Mouse (Mus musculus) small intestine, adult 2 months (tissue): ENCODE data around the gene Gpn3. TPM values are rescaled to one million over a fixed set of nuclear protein-coding genes. Genes with fewer than 3 reads are reported as not detected.

ENCODE experiments used
- H3K27ac ChIP-seq: fragments of 200-500 bp; 2 replicates; pipeline ENCODE4 v1.5.1; 2012; ENCODE audit warnings: low read depth, low read length, control low read depth, inconsistent platforms; ENCODE audit not compliant: insufficient read depth
- H3K27me3 ChIP-seq: fragments of 200-500 bp; 2 replicates; pipeline ENCODE4 v1.6.1; 2012; ENCODE audit warnings: mild to moderate bottlenecking, moderate library complexity, low read length, inconsistent platforms; ENCODE audit not compliant: control insufficient read depth, insufficient read depth
- H3K36me3 ChIP-seq: fragments of 200-500 bp; 2 replicates; pipeline ENCODE4 v1.6.1; 2012; ENCODE audit warnings: mild to moderate bottlenecking, low read length, control low read depth, inconsistent platforms; ENCODE audit not compliant: control insufficient read depth, insufficient read depth
- H3K4me1 ChIP-seq: fragments of 200-500 bp; 2 replicates; pipeline ENCODE4 v1.6.1; 2012; ENCODE audit warnings: low read length, inconsistent platforms, mixed read lengths; ENCODE audit not compliant: control insufficient read depth, insufficient read depth, insufficient read length
- H3K4me3 ChIP-seq: fragments of 200-500 bp; 2 replicates; pipeline ENCODE4 v1.5.1; 2012; ENCODE audit warnings: low read depth, mild to moderate bottlenecking, control low read depth, inconsistent platforms, low read length, moderate library complexity
- CTCF ChIP-seq: fragments of 200-500 bp; IDR thresholded peaks from 2 replicates; pipeline ENCODE4 v1.5.1; 2012; ENCODE audit warnings: low read depth, mild to moderate bottlenecking, control low read depth, inconsistent platforms, low read length, moderate library complexity, mixed read lengths; ENCODE audit not compliant: insufficient replicate concordance, insufficient read length; ENCODE audit errors: extremely low read depth
- POLR2A ChIP-seq: fragments of 200-500 bp; IDR thresholded peaks from 2 replicates; pipeline ENCODE4 v1.6.1; 2012; ENCODE audit warnings: low read depth, mild to moderate bottlenecking, control low read depth, inconsistent platforms, low read length, moderate library complexity
- WGBS: fragments of 180-500 bp; shearing (Covaris S2); methylation state at CpG from one replicate; pipeline ENCODE4 v1.1.7; 2018; 5-methylcytosine and 5-hydroxymethylcytosine counted together
- polyA plus RNA-seq: library from polyadenylated mRNA; depleted of rRNA; stranded (reverse); fragments of >200 nt; gene quantifications from 2 replicates; pipeline ENCODE4 v1.2.3, GENCODE M21; 2012; rRNA removed

Gpn3 gene
- polyA plus RNA-seq, 1 experiment, result 32.6 TPM

GRCm38 (mm10) chr5:122421271-122422068 lies 49.8 kb downstream of the Gpn3 start, which contains the start of gene Anapc7:
Gene Anapc7, plus strand, starts transcription at chr5:122421693.
- H3K27ac ChIP-seq, result peak within 1 kb of the TSS; percentile 59
- WGBS, result 4% methylated on average over 17 of the region's 17 CpGs
- H3K4me3 ChIP-seq, result peak within 1 kb of the TSS; percentile 92
- no peaks in the 10 kb centered on the region for H3K36me3 ChIP-seq
- H3K4me1 ChIP-seq, result peaks cover 9% of the 10 kb centered on the region
- no peak for TF ChIP-seq POLR2A
- no peak for TF ChIP-seq CTCF
- no peaks in the 10 kb centered on the region for H3K27me3 ChIP-seq

DNA sequence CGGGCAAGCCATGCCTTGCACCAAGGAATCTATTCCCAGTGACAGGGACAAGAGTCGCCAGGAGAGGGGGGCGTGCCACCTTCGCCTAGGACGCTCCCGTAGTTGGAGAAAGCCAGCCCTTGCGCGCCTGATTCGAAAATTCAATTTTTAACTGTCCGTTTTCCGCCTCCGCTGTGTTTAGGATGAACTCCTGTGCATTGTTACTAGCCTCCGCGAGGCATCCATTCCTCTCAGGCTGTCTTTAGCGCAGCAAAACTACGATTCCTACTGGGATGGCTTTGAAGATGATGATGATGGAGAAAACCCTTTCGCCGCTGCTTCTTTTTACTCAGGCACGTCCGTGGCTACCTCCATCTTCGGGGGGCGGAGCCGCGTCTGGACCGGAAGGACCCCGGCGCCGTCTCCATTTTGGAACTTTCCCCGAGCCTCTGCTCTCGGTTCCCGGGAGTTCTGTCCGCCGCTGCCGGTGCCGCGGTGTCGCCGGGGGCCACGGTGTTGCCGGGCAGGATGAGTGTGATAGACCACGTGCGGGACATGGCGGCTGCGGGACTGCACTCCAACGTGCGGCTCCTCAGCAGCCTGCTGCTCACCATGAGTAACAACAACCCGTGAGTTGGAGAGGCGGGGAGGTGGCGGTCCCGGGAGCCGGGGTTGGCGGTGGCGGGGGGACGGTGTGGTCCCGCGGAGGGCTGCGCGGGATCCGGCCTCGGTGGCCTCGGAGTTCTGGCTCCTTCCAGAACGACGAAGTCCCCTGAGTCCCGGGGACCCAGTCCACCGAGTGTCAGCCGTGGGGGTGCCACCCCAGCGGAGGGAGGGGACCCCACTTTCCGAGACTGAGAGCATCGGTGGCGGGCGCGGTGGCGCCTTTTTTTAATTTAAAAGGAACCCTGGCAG lies 50.6 kb downstream of the Gpn3 start:
- H3K36me3 ChIP-seq, result no peaks in the 10 kb centered on the region
- peaks cover 9% of the 10 kb centered on the region for H3K4me1 ChIP-seq
- H3K4me3 ChIP-seq, result peak overlapping the region; percentile 92
- H3K27me3 ChIP-seq, result no peaks in the 10 kb centered on the region
- no peak for TF ChIP-seq POLR2A
- TF ChIP-seq CTCF, result no peak
- peak overlapping the region; percentile 59 for H3K27ac ChIP-seq
- WGBS, result under 1% methylated on average over 73 of the region's 73 CpGs

DNA sequence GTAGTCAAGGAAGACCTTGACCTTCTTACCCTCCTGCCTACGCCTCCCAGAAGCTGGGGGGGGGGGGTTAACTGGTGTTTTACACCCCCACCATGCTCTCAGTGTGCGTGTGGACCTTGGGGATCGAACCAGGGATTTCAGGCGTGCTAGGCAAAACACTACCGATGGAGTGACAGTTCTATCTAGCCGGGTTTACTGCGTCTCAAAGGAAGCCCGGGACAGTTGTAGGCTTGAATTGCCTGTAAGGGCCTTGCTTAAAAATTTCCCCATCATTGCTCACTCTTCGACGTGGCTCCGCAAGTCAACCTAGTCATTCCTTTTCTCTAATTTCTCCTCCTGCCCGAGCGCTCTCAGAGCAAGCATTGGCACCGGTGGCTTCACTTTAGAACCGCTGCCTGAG lies 51.4 kb downstream of the Gpn3 start:
- peak overlapping the region; percentile 92 for H3K4me3 ChIP-seq
- TF ChIP-seq CTCF, result no peak
- TF ChIP-seq POLR2A, result no peak
- H3K27me3 ChIP-seq, result no peaks in the 10 kb centered on the region
- peaks cover 3% of the 10 kb centered on the region for H3K36me3 ChIP-seq
- WGBS, result 12% methylated on average over 15 of the region's 15 CpGs
- peaks cover 9% of the 10 kb centered on the region for H3K4me1 ChIP-seq
- H3K27ac ChIP-seq, result no peak overlapping the region

GRCm38 (mm10) chr5:122425550-122425949 lies 53.9 kb downstream of the Gpn3 start:
- no peak overlapping the region for H3K27ac ChIP-seq
- H3K36me3 ChIP-seq, result peaks cover 23% of the 10 kb centered on the region
- TF ChIP-seq CTCF (no peak), POLR2A (no peak)
- no peaks in the 10 kb centered on the region for H3K27me3 ChIP-seq
- peaks cover 9% of the 10 kb centered on the region for H3K4me1 ChIP-seq
- H3K4me3 ChIP-seq, result no peak overlapping the region
- WGBS, result 49% methylated on average over 2 of the region's 2 CpGs

DNA sequence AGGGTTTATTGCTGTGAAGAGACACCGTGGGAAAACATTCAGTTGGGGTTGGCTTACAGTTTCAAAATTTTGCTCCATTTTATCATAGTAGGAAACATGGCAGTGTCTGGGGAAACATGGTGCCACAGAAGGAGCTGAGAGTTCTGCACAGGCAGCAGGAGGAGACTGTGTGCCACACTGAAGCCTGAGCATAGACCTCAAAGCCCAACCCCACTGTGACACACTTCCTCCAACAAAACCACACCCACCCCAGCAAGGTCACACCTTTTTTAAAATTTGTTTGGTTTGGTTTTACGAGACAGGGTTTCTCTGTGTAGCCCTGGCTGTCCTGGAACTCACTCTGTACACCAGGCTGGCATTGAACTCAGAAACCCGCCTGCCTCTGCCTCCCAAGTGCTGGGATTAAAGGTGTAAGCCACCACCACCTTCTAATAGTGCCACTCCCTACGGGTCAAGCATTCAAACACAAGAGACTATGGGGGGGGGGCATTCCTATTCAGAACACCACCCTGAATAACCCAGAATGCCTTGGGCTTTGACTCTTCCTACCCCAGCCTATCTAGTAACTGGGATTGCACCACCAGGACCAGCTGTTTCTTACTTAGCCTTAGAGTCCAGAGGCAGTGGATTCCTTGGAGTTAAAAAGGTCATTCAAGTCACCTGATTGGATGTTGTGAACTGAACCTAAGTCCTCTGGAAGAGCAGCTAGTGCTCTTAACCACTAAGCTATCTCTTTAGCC lies 58.5 kb downstream of the Gpn3 start:
- H3K27ac ChIP-seq, result no peak overlapping the region
- no peak for TF ChIP-seq POLR2A
- TF ChIP-seq CTCF, result no peak
- WGBS, result 84% methylated on average over 4 of the region's 4 CpGs
- H3K36me3 ChIP-seq, result peaks cover 57% of the 10 kb centered on the region
- no peaks in the 10 kb centered on the region for H3K4me1 ChIP-seq
- H3K27me3 ChIP-seq, result no peaks in the 10 kb centered on the region
- no peak overlapping the region for H3K4me3 ChIP-seq

GRCm38 (mm10) chr5:122431221-122431620 lies 59.5 kb downstream of the Gpn3 start:
- TF ChIP-seq CTCF (no peak), POLR2A (no peak)
- H3K27me3 ChIP-seq, result no peaks in the 10 kb centered on the region
- H3K4me1 ChIP-seq, result no peaks in the 10 kb centered on the region
- WGBS, result 86% methylated on average over 8 of the region's 8 CpGs
- H3K27ac ChIP-seq, result no peak overlapping the region
- peaks cover 65% of the 10 kb centered on the region for H3K36me3 ChIP-seq
- no peak overlapping the region for H3K4me3 ChIP-seq

Other genes with a start within 250 kb of the Gpn3 start
- 0.10 TPM in 1 of 2 replicates, not detected in the other for gene Ccdc63, start 231.1 kb upstream of the Gpn3 start, polyA plus RNA-seq
- 31.4 and 58.9 TPM in 2 replicates for gene Ppp1cc, start 213.6 kb upstream of the Gpn3 start, polyA plus RNA-seq
- gene Hvcn1, start 165.1 kb upstream of the Gpn3 start, polyA plus RNA-seq, result 8.1 and 18.6 TPM in 2 replicates
- gene Tctn1, start 107.4 kb upstream of the Gpn3 start, polyA plus RNA-seq, result 5.8 and 12.5 TPM in 2 replicates
- gene Pptc7, start 87.5 kb upstream of the Gpn3 start, polyA plus RNA-seq, result 12.5 and 20.1 TPM in 2 replicates
- gene Rad9b, start 17.6 kb upstream of the Gpn3 start, polyA plus RNA-seq, result 0.39 and 0.98 TPM in 2 replicates
- gene Vps29, start 17.5 kb upstream of the Gpn3 start, polyA plus RNA-seq, result 31.4 and 36.6 TPM in 2 replicates
- 3.2 and 3.5 TPM in 2 replicates for gene Fam216a, start 488 bp downstream of the Gpn3 start, polyA plus RNA-seq
- gene Arpc3, start 20.0 kb downstream of the Gpn3 start, polyA plus RNA-seq, result 46.5 and 105 TPM in 2 replicates
- 9.1 and 17.2 TPM in 2 replicates for gene Anapc7, start 49.8 kb downstream of the Gpn3 start, polyA plus RNA-seq
- gene Atp2a2, start 130.3 kb downstream of the Gpn3 start, polyA plus RNA-seq, result 47.2 and 60.1 TPM in 2 replicates
- gene Ift81, start 242.6 kb downstream of the Gpn3 start, polyA plus RNA-seq, result 0.09 and 0.15 TPM in 2 replicates